Mouse (Mus musculus) limb, embryonic 14.5 days (tissue): ENCODE results near the gene Agpat2. TPM values are rescaled to one million over a fixed set of nuclear protein-coding genes. Genes with fewer than 3 reads are reported as not detected.

Source experiments
- ATAC-seq: fragments of 200-750 bp; cut with Nextera tagmentation; 2 replicates; pipeline ENCODE4 v1.8.0; 2017; ENCODE audit warnings: low read depth, moderate number of reproducible peaks, moderate TSS enrichment; ENCODE audit not compliant: low FRiP score
- DNase-seq: peaks from one replicate; pipeline ENCODE4 v3.0.0-alpha.2; 2015; ENCODE audit warnings: low spot score
- H3K27ac ChIP-seq: fragments of 300-500 bp; sonication (generic); replicated peaks from 2 replicates; pipeline ENCODE4 v1.5.1; 2014; ENCODE audit warnings: low read depth, mild to moderate bottlenecking, low read length, moderate library complexity, mixed read lengths
- H3K27me3 ChIP-seq: fragments of 300-500 bp; sonication (generic); 2 replicates; pipeline ENCODE4 v1.6.1; 2014; ENCODE audit warnings: low read length, mixed read lengths; ENCODE audit not compliant: control insufficient read depth, insufficient read depth
- H3K36me3 ChIP-seq: fragments of 300-500 bp; sonication (generic); 2 replicates; pipeline ENCODE4 v1.6.1; 2014; ENCODE audit warnings: mild to moderate bottlenecking, low read length, moderate library complexity, mixed read lengths; ENCODE audit not compliant: control insufficient read depth, insufficient read depth
- H3K4me1 ChIP-seq: fragments of 300-500 bp; sonication (generic); 2 replicates; pipeline ENCODE4 v1.6.1; 2014; ENCODE audit warnings: antibody characterized with exemption, low read length, mixed read lengths; ENCODE audit not compliant: control insufficient read depth, insufficient read depth
- H3K4me2 ChIP-seq: fragments of 300-500 bp; sonication (generic); replicated peaks from 2 replicates; pipeline ENCODE4 v1.6.1; 2014; ENCODE audit warnings: low read depth, mild to moderate bottlenecking, low read length, moderate library complexity; ENCODE audit not compliant: severe bottlenecking
- H3K4me3 ChIP-seq: fragments of 300-500 bp; sonication (generic); replicated peaks from 2 replicates; pipeline ENCODE4 v1.5.1; 2014; ENCODE audit warnings: low read length
- H3K9ac ChIP-seq: fragments of 300-500 bp; sonication (generic); 2 replicates; pipeline ENCODE4 v1.6.1; 2014; ENCODE audit warnings: mild to moderate bottlenecking, low read depth, low read length, moderate library complexity; ENCODE audit not compliant: severe bottlenecking
- H3K9me3 ChIP-seq: fragments of 300-500 bp; sonication (generic); 2 replicates; pipeline ENCODE4 v1.6.1; 2016; ENCODE audit warnings: low read length; ENCODE audit not compliant: control insufficient read depth
- POLR2A ChIP-seq: fragments of 200-500 bp; IDR thresholded peaks from 2 replicates; pipeline ENCODE4 v1.8.0; 2012; ENCODE audit warnings: inconsistent platforms, mild to moderate bottlenecking, moderate library complexity, borderline replicate concordance; ENCODE audit not compliant: insufficient read depth, insufficient read length; ENCODE audit errors: extremely low read depth
- WGBS: fragments of 180-500 bp; shearing (Covaris S2); extraction: QIAGEN DNeasy Blood & Tissue Kit; methylation state at CpG from one replicate; pipeline ENCODE4 v1.1.7; 2014; 5-methylcytosine and 5-hydroxymethylcytosine counted together
- polyA plus RNA-seq, 2 experiments: library from polyadenylated mRNA; depleted of rRNA in 1 of 2; stranded (reverse) in 1 of 2; unstranded in 1 of 2; fragments of >200 nt; fragmentation: Nextera tagmentation in 1 of 2; extraction: Ambion mirVana in 1 of 2; gene quantifications; 2 replicates each; pipeline versions ENCODE4 v1.2.1 to v1.2.3; 2012 to 2014

The Agpat2 gene
- polyA plus RNA-seq, 2 experiments: 24.1 to 27.8 TPM

GRCm38 (mm10) chr2:26582203-26582602, 22.0 kb downstream of the Agpat2 start:
- no peak for TF ChIP-seq POLR2A
- H3K9me3 ChIP-seq: no peaks in the 10 kb centered on the region
- no peak overlapping the region for H3K27ac ChIP-seq
- H3K4me3 ChIP-seq: no peak overlapping the region
- H3K4me1 ChIP-seq: peaks cover 10% of the 10 kb centered on the region; the same call in 1 of the 2 replicates
- no peak overlapping the region for H3K4me2 ChIP-seq
- DNase-seq (no peak), ATAC-seq (no peak)
- no peaks in the 10 kb centered on the region for H3K27me3 ChIP-seq
- no peaks in the 10 kb centered on the region for H3K36me3 ChIP-seq
- H3K9ac ChIP-seq: no peak overlapping the region
- WGBS: 55% methylated on average over 2 of the region's 2 CpGs

- Histone ChIP-seq H3K9ac (no peak overlapping the region), H3K4me1 (peaks cover 10% of the 10 kb centered on the region; the same call in 1 of the 2 replicates), H3K9me3 (no peaks in the 10 kb centered on the region), H3K4me2 (no peak overlapping the region), H3K4me3 (no peak overlapping the region), H3K36me3 (no peaks in the 10 kb centered on the region), H3K27me3 (no peaks in the 10 kb centered on the region), H3K27ac (no peak overlapping the region)
- 91% methylated on average over 5 of the region's 5 CpGs for WGBS
- no peak for TF ChIP-seq POLR2A
- ATAC-seq (no peak), DNase-seq (no peak)
Measured at GRCm38 (mm10) chr2:26580751-26581150, 23.5 kb downstream of the Agpat2 start.

- Histone ChIP-seq H3K4me2 (no peak within 1 kb of the TSS), H3K9ac (no peak within 1 kb of the TSS), H3K36me3 (no peaks in the 10 kb centered on the region), H3K4me1 (peaks cover 10% of the 10 kb centered on the region; the same call in 1 of the 2 replicates), H3K4me3 (no peak within 1 kb of the TSS), H3K27ac (no peak within 1 kb of the TSS), H3K9me3 (no peaks in the 10 kb centered on the region), H3K27me3 (no peaks in the 10 kb centered on the region)
- TF ChIP-seq POLR2A: no peak
- ATAC-seq (no peak), DNase-seq (no peak)
- 83% methylated on average over 1 of the region's 1 CpGs for WGBS
Measured at GRCm38 (mm10) chr2:26579714-26580113, 24.5 kb downstream of the Agpat2 start, which contains the start of gene Egfl7. Gene Egfl7 (plus strand): TSS chr2:26580014.

GRCm38 (mm10) chr2:26578369-26578768, 25.8 kb downstream of the Agpat2 start:
- 49% methylated on average over 6 of the region's 6 CpGs for WGBS
- Histone ChIP-seq H3K36me3 (no peaks in the 10 kb centered on the region), H3K27me3 (no peaks in the 10 kb centered on the region), H3K4me1 (peaks cover 16% of the 10 kb centered on the region), H3K4me3 (no peak overlapping the region), H3K4me2 (no peak overlapping the region), H3K9me3 (no peaks in the 10 kb centered on the region), H3K27ac (peak overlapping the region; percentile 15), H3K9ac (peak overlapping the region; percentile 3; the same call in 1 of the 2 replicates)
- DNase-seq: no peak
- peak; percentile 20; the same call in 1 of the 2 replicates for ATAC-seq
- no peak for TF ChIP-seq POLR2A

GRCm38 (mm10) chr2:26576462-26576861, 27.8 kb downstream of the Agpat2 start:
- 72% methylated on average over 4 of the region's 4 CpGs for WGBS

More at GRCm38 (mm10) chr2:26576462-26576861, 27.8 kb downstream of the Agpat2 start:
- H3K9ac ChIP-seq: no peak overlapping the region
- no peak for TF ChIP-seq POLR2A
- H3K27ac ChIP-seq: no peak overlapping the region
- no peaks in the 10 kb centered on the region for H3K9me3 ChIP-seq
- H3K4me2 ChIP-seq: no peak overlapping the region
- DNase-seq: no peak
- no peak for ATAC-seq
- H3K4me1 ChIP-seq: peaks cover 16% of the 10 kb centered on the region
- no peak overlapping the region for H3K4me3 ChIP-seq
- no peaks in the 10 kb centered on the region for H3K36me3 ChIP-seq
- no peaks in the 10 kb centered on the region for H3K27me3 ChIP-seq
